Mouse (Mus musculus) retina, postnatal 1 day (tissue): Measurements from ENCODE around the gene March5.
"Not testable (repeated sequence)": the region's sequence is repeated elsewhere in the genome, so short reads cannot be mapped to it uniquely, and the experiment has no call there.

Experiments used
- DNase-seq: peaks from one replicate; pipeline ENCODE4 v3.0.0-alpha.2; 2012

March5 gene

GRCm38 (mm10) chr19:37208986-37209385, 1.6 kb downstream of the March5 start:
- peak; percentile 5 for DNase-seq

GRCm38 (mm10) chr19:37209467-37210128, 2.3 kb downstream of the March5 start:
- peak; percentile 14 for DNase-seq

- DNase-seq: no peak
Observed at GRCm38 (mm10) chr19:37210457-37210856, 3.1 kb downstream of the March5 start.

- DNase-seq: no peak
Observed at GRCm38 (mm10) chr19:37211416-37211815, 4.1 kb downstream of the March5 start.

GRCm38 (mm10) chr19:37214711-37215110, 7.4 kb downstream of the March5 start:
- DNase-seq: no peak

GRCm38 (mm10) chr19:37225197-37225862, 18.0 kb downstream of the March5 start:
- no peak for DNase-seq

GRCm38 (mm10) chr19:37232598-37232997, 25.3 kb downstream of the March5 start:
- DNase-seq: not testable (repeated sequence)

- DNase-seq: peak; percentile 55
Observed at GRCm38 (mm10) chr19:37233561-37234539, 26.5 kb downstream of the March5 start.

- peak; percentile 30 for DNase-seq
Observed at GRCm38 (mm10) chr19:37235818-37236217, 28.5 kb downstream of the March5 start.

- no peak for DNase-seq
Observed at GRCm38 (mm10) chr19:37237306-37237705, 30.0 kb downstream of the March5 start.

- no peak for DNase-seq
Observed at GRCm38 (mm10) chr19:37237712-37238437, 30.5 kb downstream of the March5 start.

GRCm38 (mm10) chr19:37238651-37239050, 31.3 kb downstream of the March5 start:
- no peak for DNase-seq

- DNase-seq: peak; percentile 48
Observed at GRCm38 (mm10) chr19:37239096-37239495, 31.8 kb downstream of the March5 start.

- DNase-seq: no peak
Observed at GRCm38 (mm10) chr19:37241201-37241600, 33.9 kb downstream of the March5 start.

GRCm38 (mm10) chr19:37242707-37243106, 35.4 kb downstream of the March5 start:
- DNase-seq: no peak

- no peak for DNase-seq
Observed at GRCm38 (mm10) chr19:37246859-37247258, 39.5 kb downstream of the March5 start.

- DNase-seq: no peak
Observed at GRCm38 (mm10) chr19:37248199-37248598, 40.9 kb downstream of the March5 start.

- no peak for DNase-seq
Observed at GRCm38 (mm10) chr19:37252104-37252503, 44.8 kb downstream of the March5 start.

- DNase-seq: no peak
Observed at GRCm38 (mm10) chr19:37255321-37255720, 48.0 kb downstream of the March5 start.

- DNase-seq: no peak
Observed at GRCm38 (mm10) chr19:37262389-37262788, 55.0 kb downstream of the March5 start.

- no peak for DNase-seq
Observed at GRCm38 (mm10) chr19:37263566-37263942, 56.2 kb downstream of the March5 start.
